Mouse (Mus musculus) mature B cell (primary cell): ENCODE data around the gene Cnnm3.

Experiments
- in situ Hi-C: fragments of 300-500 bp; cut with MboI; formaldehyde crosslinking; loops from 2 replicates; pipeline ENCODE4 v1.14.3; 2019

The Cnnm3 gene

DNA sequence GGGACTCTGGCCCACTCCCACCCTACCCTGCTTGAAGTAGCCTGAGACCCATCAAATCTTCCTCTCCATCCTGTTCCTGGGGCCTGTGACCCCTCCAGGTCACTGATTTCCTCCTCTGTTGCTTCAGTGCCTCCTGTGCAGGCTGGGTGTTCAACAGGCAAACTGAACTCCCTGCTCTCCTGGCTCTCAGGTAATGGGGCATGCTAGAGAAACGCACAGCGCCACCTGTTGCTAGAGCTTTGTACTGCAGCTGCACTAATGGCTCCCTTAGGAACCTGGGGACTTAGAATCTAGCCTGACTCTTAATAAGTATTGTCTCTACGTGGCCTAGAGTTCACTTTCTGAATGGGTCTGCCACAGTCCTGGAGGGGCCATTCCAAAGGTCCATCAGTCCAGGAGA, 10.4 kb upstream of the Cnnm3 start:
- in situ Hi-C loops: no loop called here

DNA sequence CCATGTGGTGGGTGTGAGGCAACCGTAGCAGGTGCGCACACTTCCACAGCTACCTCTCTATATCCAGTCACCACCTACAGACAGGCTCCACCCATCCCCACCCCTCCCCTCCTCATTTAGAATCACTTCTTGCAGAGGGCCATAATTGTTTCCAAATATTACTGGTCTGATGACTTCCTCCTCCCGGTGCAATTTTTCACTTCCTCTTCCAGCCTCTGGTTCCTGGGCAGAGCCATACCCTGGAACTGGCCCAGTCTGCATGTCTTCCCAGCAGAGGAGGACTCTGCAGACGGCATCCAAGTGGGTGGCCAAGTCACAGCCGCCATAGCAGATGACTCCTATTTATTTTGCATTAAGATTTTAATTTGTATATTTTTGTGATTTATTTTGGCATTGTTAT, 3.4 kb upstream of the Cnnm3 start:
- in situ Hi-C loops: no loop called here

DNA sequence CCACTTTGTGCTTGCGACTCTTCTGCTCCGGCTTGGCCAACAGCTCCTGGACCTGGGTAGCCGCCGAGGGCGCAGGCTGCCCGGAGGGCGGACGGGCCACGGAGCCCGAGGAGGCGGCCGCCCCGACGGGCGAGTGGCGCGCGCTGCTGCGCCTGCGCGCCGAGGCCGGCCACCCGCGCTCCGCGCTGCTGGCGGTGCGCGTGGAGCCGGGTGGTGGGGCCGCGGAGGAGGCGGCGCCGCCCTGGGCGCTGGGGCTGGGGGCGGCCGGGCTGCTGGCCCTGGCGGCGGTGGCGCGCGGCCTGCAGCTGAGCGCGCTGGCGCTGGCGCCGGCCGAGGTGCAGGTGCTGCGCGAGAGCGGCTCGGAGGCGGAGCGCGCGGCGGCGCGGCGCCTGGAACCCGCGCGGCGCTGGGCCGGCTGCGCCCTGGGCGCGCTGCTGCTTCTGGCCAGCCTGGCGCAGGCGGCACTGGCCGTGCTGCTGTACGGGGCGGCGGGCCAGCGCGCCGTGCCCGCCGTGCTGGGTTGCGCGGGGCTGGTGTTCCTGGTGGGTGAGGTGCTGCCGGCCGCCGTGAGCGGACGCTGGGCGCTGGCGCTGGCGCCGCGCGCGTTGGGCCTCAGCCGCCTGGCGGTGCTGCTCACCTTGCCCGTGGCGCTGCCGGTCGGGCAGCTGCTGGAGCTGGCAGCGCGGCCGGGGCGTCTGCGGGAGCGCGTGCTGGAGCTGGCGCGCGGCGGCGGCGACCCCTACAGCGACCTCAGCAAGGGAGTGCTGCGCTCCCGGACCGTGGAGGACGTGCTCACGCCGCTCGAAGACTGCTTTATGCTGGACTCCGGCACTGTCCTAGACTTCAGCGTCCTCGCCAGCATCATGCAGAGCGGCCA, 660 bp downstream of the Cnnm3 start:
- in situ Hi-C loops: no loop called here

DNA sequence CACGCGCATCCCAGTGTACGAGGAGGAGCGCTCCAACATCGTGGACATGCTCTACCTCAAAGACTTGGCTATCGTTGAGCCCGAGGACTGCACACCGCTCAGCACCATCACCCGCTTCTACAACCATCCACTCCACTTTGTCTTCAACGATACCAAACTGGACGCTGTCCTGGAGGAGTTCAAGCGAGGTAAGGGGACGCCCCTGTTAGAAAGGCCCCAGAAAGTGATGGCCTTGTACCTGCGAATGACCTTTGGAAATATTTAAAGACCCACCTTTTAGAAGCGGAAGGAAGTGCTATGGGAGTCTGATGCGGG, 1.3 kb downstream of the Cnnm3 start:
- in situ Hi-C loops: no loop called here

DNA sequence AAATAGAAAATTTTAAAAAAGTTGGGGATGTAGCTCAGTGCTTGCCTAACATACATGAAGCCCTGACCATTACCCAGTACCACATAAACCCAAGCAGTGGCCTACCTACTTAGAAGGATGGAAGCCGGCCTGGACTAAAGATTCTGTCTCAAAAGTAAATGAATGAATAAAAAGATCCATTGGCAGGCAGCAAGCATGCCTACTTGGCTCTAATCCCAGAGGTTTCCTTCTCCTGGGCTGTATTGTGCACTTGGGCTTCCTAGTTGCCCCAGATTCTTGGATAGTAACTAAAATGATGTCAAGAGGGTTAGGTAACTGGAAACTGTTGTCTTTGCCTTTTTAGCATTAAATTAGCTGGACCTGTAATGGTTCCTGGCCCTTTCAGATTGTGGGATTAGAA, 1.6 kb downstream of the Cnnm3 start:
- in situ Hi-C loops: no loop called here

DNA sequence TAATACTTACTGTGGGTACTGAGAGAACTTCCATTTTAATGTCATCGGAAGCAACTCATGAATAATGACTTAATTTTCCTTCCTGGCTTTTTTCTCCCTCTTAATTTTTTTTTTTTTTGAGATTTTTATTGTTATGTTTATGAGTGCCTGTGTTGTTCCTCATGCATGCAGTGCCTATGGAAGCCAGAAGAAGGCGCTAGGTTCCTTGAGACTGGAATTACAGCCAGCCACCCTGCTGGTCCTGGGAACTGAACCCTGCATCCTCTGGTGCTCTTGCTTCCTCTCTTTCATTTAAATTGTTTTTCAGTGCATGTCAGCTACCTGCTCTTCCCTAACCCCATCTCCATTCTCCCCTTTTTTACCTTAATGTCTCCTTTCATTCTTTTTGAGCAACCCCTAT, 2.1 kb downstream of the Cnnm3 start:
- in situ Hi-C loops: no loop called here

DNA sequence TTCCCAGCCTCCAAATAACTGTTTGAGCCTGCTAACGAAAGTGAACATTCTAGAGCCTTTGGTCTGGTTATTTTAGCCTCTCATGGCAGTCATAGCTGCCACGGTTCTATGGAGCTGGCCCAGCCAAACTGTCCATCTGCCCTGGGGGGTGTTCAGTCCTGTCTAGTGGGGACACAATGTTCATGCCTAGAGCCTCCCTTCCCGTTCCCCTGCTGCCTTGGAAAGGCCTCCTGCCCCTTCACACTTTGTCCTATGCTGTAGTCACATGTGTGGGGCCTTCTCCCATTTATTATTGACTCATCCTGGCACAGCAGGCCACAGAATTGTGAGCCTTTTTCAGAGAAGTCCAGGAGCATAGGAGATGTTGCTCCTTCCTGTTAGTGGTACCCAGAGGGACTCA, 6.6 kb downstream of the Cnnm3 start:
- in situ Hi-C loops: no loop called here

DNA sequence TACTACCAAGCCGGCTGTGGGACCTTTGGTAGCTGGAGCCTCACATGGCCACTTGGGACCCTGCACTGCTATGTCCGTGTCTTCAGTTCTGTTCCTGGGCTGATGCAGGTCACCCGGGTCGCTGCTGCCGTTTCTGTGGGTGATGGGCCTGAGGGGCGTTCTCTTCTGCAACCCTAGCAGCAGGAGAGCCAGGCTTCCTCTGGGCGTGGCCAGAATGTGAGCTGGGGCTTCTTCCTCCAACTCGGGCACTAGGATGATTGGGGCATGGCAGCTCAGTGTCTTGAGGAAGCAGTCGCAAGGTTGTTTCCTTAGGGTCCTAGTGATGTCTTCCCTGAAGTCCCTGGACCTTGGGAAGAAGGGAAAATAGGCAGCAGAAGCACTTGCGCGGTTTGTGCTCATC, 8.0 kb downstream of the Cnnm3 start:
- in situ Hi-C loops: no loop called here

DNA sequence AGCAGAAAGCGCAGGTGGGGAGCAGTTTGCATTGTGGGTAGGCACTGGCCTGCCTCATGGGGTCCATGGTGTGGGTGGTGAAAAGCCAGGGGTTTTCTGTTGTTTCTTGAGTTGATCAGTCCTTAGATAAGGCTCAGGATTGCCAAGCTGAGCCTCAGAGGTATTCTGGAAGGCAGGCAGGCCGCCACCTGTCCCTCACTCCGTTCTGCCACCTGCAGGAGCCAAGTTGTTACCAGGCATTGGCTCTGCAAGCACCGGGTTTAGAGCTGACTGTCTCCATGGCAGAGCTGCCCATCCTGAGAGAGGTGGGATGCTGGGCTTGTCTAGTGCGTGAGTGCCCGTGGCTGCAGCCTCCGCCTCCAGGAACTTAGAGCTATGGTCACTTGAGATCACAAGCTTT, 10.5 kb downstream of the Cnnm3 start:
- in situ Hi-C loops: no loop called here

DNA sequence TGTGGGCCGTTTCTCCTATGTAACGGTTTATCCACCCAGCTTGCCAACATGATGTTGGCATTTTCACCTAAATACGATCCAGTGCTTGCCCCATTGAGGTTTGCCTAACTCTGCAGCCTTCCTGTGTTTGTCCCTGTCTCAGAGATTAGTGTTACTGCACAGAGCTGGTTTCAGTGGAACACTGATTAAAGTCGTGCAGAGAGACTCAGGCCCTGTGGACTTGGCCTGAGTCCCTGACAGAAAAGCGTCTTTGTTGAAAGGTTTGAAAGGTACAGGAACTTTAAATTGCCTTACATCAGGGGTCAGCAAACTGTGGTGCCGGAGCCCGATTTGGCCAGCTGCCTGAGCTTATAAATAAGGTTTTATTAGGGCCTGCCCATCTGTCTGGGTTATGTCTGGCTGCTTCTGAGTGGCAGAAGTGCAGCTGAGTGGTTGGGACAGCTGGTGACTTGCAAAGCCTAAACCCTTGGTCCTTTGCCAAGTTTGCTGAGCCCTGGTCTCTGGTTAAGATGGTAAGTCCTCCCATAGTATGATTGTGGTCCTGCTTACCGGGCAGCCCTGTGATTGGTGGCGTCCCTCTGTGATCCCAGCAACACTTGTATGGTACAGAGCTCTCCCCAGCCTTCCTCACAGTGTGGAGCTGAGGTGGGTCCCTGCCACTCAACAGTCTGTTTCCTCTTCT, 11.8 kb downstream of the Cnnm3 start:
- in situ Hi-C loops: no loop called here

DNA sequence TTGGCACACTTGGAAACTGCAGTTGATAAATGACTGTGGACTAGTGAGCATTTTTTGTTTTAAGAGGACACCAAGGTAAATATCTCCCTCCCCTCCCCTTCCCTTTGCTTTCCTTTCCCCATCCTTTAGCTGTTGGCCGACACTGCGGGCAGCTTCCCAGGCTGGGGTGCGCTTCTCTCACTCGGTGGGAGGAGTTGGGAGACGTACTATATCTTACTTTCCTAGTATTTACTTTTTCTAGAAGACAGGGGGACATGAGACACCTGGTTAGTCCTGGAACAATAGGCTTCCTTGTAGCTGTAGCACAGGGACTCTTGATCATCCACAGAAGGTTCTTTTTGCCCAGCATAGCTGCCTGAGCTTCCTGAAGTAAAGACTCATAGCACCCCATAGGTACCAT, 12.4 kb downstream of the Cnnm3 start:
- in situ Hi-C loops: no loop called here

DNA sequence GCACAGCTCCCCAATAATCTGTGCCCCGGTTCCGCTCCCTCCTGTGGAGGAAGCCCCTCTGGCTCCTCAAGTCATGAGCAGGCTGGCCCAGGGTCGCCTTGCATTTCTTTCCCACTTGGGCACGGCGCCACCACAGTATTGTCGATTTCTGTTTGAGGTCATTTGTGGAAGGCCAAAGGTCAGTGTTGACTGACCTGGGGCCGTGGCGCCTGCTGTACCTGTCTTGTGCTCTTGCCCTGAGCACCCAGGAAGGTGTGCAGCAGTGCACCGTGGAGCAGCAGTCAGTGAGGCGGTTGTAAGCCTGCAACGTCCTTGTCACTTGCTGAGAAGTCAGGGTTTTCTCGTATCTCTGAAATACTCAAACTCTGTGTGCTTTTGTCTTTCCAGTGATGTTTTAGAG, 14.1 kb downstream of the Cnnm3 start:
- in situ Hi-C loops: no loop called here

DNA sequence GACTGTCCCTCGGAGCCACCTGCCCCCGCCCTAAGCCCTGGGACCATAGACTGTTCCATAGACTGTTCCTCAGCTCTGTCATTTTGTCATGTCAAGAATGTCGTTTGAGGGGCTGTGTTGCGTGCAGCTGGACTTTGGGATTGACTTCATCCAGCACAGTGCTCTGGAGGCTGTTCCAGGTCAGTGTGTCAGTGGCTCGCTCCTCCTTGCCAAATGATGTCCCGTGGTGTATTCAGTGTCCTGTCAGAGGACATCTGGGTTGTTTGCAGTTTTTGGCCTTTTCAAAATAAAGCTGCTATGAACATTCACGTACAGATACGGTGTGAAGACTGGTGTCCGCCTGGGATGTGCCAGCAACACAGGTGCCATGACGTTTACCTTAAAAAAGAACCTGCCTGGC, 15.2 kb downstream of the Cnnm3 start:
- in situ Hi-C loops: no loop called here

DNA sequence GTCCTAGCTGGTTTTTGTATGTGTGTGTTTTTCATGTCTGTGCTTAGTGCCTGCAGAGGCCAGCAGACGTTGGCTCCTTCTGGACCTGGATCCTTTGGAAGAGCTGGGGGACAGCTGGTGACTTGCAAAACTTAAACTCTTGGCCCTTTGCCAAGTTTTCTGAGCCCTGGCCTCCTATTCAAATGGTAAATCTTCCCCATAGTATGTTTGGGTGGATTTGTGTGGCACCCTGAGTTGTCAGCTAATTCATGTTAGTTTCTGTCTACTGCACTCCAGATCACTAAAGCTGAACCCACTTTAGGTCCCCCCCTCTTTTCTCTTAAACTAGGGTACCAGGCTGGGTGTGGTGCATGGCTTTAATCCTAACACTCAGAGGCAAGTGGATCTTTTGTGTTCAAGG, 16.7 kb downstream of the Cnnm3 start:
- in situ Hi-C loops: no loop called here

DNA sequence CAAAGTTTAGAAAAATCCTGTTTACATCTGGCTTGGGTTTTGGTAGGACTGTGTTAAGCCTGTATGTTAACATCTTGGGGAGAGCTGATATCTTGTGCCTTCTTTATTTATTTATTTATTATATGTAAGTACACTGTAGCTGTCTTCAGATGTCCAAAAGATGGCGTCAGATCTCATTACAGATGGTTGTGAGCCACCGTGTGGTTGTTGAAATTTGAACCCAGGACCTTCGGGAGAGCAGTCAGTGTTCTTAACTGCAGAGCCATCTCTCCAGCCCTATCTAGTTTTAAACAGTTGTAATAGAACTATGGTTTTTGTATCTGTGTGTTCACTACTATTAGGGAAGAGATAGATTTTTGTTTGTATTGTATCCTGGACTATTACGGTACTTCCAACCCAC, 17.6 kb downstream of the Cnnm3 start:
- in situ Hi-C loops: no loop called here

DNA sequence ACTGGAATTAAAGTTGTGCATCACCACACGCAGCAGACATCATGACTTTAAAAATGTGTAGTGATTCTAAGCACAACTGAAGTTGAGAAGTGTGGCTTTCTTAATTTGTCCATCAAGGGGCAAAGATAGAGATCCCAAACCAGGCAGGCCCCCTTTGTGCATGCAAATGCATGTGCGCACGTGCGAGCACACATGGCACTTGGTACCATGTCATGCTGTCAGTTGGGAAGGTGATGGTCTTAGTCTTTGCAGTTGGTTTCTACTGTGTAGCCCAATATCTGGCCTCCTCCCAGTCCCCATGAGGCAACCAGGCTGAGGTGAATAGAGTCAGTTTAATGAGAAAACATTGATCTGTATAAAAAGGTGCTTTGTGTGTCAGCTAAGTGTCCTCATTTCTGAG, 18.2 kb downstream of the Cnnm3 start:
- in situ Hi-C loops: no loop called here

DNA sequence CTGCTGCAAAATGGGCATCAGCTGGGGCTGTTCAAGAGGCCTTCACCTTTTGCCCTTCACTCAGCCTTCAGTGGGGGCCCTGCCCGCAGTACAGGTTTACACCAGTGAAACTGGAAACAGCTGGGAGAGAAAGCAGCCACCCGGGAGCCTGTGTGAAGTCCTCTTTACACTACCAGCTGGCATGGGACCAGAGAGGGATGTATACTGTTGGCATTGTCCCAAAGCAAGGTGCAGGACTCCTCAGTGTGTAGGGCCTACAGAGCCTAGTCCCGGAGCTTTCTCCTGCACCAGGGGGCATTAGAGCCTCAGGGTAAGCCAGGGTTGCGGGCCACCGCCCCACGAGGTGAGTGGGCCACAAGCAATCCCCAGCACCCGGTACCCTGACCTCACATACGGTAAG, 18.8 kb downstream of the Cnnm3 start:
- in situ Hi-C loops: no loop called here

DNA sequence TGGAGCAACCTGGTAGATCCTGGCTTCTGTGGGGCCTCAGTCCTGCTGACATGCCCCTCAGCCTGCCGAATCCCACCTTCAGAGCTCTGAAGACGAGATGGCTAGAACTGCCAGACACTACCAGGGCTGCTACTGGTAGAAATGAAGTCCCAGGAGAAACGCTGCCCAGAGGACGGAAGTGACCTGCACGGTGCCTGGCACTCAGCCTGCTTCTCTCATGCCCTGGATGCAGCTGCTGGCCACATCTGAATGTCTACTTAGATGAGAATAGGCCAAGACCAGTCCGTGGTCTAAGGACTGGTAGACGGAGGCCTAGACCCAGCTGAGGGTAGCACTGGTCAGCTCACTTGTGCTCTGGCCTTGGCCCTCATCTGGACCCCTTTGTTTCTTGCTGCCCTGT, 19.3 kb downstream of the Cnnm3 start:
- in situ Hi-C loops: no loop called here

DNA sequence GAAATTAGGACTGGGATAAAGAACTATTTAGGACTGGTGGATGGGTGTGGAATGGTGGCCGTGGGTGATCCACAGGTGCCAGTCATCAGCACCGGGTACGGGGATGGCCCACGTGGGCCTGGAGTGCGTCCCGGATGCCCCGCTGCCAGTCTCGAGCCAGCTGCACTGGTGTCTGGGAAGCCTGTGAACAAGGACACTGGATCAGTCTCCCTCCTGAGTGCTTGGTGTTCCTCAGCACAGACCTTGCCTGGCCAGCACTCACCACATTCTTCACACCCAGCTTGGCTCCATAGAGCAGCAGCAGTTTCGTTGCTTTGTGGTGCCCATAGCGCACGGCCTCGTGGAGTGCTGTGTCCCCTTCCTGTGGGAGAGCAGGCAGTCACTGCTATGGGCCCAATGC, 19.8 kb downstream of the Cnnm3 start:
- in situ Hi-C loops: no loop called here

DNA sequence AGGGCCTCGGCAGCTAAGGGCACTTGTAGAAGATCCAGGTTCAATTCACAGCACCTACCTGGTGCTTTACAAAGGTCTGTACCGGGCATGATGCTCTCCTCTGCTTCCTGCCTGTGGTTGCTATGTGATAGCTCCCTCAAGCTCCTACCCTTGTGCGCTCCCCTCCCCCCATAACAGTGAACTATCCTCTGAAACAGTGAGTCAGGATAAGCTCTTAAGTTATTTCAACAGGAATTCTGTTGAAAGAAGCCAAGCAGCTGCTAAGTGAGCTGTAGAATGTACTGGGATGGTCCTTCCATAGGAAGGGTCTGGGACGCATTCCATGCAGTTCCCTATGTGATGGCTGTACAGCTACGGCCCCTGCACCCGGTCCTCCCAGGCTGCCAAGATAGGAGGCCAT, 21.9 kb downstream of the Cnnm3 start:
- in situ Hi-C loops: no loop called here

DNA sequence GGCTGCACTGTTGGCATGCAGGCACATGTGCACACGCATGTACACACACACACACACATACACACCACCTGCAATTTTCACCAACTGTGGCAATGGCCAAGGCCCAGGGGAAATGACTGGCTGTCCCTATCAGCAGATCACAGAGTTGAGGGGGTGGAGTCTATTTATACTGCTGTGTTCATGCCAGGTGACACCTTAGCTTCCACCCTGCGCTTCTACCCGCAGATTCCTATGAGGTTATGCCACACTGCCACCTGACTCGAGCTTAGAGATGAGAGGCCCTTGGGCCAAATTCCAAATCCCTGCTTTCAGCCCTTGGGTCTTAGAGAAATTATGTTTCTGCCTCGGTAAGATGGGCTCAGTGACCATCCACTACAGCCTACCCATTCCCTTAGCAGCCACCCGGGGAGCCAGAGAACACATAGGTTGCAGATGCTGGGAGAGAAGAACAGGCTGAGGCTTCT, 23.0 kb downstream of the Cnnm3 start:
- in situ Hi-C loops: no loop called here

DNA sequence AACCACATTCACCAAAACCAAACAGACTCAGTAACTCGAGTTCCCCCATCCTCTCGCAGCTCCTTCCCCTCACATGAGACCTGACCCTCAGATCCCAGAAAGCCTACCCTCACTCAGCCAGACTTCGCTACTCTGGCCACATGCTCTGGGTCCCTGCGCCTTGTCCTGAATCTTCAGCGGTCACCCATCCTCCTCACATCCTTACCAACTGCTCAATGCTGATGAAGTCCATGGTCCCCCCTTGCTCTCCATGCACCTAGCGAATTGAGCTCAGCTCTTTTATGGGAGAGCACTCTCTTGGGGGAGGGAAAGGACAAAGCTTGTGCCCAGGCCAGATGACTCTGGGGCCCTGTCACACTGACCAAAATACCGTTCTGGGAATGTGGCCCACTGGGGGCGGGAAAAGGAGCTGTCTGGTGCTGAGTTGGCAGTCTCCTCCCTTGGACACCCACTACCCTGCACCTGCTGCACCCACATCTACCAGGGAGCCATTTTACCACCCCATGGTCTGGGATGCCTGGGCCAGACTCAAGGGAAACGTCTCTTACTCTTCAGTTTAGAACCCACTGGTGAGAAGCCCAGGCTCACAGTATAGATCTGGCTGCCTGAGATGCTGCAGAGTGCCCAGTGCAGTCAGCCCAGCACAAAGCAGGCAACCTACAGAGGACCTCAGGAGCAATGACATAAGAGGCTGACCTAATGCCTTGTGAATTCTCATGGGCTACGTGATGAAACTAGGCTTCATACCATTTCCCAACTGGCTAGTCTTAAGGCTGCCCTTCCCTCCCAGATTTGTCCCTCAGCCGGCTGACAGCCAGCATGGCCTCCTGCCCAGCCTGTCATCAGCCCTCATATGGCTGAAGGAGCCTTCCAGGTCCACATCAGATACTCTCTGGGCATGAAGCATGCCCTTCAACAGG, 24.1 kb downstream of the Cnnm3 start:
- in situ Hi-C loops: no loop called here

DNA sequence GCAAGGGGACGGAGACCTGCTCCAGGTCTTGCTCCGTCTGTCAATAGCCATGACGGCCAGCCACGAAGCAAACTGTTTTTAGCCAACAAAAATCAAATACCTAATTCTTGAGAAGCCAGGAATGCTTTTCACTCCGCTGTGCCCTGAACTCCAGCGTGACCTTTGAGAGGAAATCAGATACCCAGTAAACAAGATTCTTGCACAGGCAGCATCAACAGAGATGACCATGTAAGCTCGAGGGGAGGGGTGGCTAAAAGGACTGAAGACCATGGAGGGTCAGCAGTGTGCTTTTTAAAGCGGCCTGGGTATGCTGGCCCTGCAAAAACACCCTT, 24.7 kb downstream of the Cnnm3 start:
- in situ Hi-C loops: no loop called here
